Mouse (Mus musculus) G1E (cell line): ENCODE measurements around the gene C1s1. TPM values are rescaled to one million over a fixed set of nuclear protein-coding genes. Genes with fewer than 3 reads are reported as not detected.

Experiments used
- ATAC-seq: 2 replicates; pipeline ENCODE4 v1.8.0; 2016; ENCODE audit warnings: mild to moderate bottlenecking; ENCODE audit not compliant: insufficient number of reproducible peaks, poor library complexity, low FRiP score, severe bottlenecking; ENCODE audit errors: extremely low read depth
- DNase-seq: peaks from one replicate; pipeline ENCODE4 v3.0.0; 2012; ENCODE audit warnings: low spot score
- H3K27me3 ChIP-seq: 2 replicates; pipeline ENCODE4 v1.6.1; 2012; ENCODE audit warnings: mild to moderate bottlenecking, low read length, inconsistent platforms; ENCODE audit not compliant: insufficient read depth
- H3K36me3 ChIP-seq: replicated peaks from 2 replicates; pipeline ENCODE3; 2012; ENCODE audit warnings: mild to moderate bottlenecking, inconsistent platforms
- H3K4me1 ChIP-seq: 2 replicates; pipeline ENCODE4 v1.6.1; 2012; ENCODE audit warnings: low read depth, low read length, inconsistent platforms, mixed read lengths; ENCODE audit not compliant: insufficient read depth
- H3K4me3 ChIP-seq: 2 replicates; pipeline ENCODE4 v1.5.1; 2012; ENCODE audit warnings: low read depth, mild to moderate bottlenecking, inconsistent platforms, low read length, moderate library complexity, mixed read lengths
- H3K9me3 ChIP-seq: replicated peaks from 2 replicates; pipeline ENCODE4 v1.6.1; 2012; ENCODE audit warnings: inconsistent platforms
- CTCF ChIP-seq: IDR thresholded peaks from 2 replicates; pipeline ENCODE4 v1.5.1; 2012; ENCODE audit warnings: low read depth, low read length, inconsistent platforms, mixed read lengths
- GATA1 ChIP-seq: IDR thresholded peaks from 2 replicates; pipeline ENCODE4 v1.6.1; 2012; ENCODE audit warnings: borderline replicate concordance, low read length, inconsistent platforms, mixed read lengths
- GATA2 ChIP-seq: IDR thresholded peaks from 2 replicates; pipeline ENCODE4 v1.6.1; 2012; ENCODE audit warnings: low read depth, low read length, inconsistent platforms, borderline replicate concordance
- POLR2AphosphoS5 ChIP-seq: IDR thresholded peaks from 2 replicates; pipeline ENCODE4 v1.6.1; 2012; ENCODE audit warnings: low read depth, low read length, inconsistent platforms; ENCODE audit not compliant: insufficient replicate concordance
- TAL1 ChIP-seq: conservative IDR thresholded peaks from 2 replicates; pipeline ENCODE4 v1.6.1; 2012; ENCODE audit warnings: low read depth, low read length, inconsistent platforms, mixed read lengths
- polyA plus RNA-seq: library from polyadenylated mRNA; stranded (reverse); fragments of >175 nt; gene quantifications from 2 replicates; pipeline ENCODE4 v1.2.3, GENCODE M21; 2012
- total RNA-seq, 2 experiments: library from RNA; stranded (forward) in 1 of 2; stranded (reverse) in 1 of 2; fragments of 200-1000 nt in 1 of 2; fragments of >200 nt in 1 of 2; fragmentation: Nextera tagmentation in 1 of 2; gene quantifications; 2 replicates each; pipeline ENCODE4 v1.2.3; 2014 to 2017

The C1s1 gene
- total and polyA plus RNA-seq, 3 experiments, result 0.05 TPM; not detected in 2

DNA sequence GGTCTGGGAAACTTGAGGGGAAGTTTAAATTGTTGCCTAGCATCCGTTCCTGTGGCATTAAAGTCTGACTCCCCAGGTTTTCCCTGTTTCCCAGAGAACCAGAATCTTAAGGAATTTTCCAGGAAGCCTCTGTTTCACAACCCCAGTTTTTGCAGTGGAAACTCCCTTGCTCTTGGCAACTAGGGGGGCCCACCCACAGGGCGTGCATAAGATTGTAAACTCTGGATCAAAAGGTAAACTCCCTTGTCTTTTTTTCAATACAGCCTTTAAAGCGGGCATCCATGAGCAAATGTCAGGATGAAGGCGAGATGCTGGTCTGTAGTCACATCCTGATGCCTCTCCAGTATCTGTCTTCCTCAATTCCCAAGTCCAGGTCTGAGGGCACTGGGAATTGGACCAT, 40.7 kb downstream of the C1s1 start:
- Histone ChIP-seq H3K36me3 (no peaks in the 10 kb centered on the region), H3K9me3 (no peaks in the 10 kb centered on the region), H3K27me3 (no peaks in the 10 kb centered on the region), H3K4me3 (no peak overlapping the region), H3K4me1 (no peaks in the 10 kb centered on the region)
- TF ChIP-seq TAL1 (no peak), CTCF (no peak), GATA1 (no peak), GATA2 (no peak), POLR2AphosphoS5 (no peak)
- DNase-seq (no peak), ATAC-seq (no peak)

DNA sequence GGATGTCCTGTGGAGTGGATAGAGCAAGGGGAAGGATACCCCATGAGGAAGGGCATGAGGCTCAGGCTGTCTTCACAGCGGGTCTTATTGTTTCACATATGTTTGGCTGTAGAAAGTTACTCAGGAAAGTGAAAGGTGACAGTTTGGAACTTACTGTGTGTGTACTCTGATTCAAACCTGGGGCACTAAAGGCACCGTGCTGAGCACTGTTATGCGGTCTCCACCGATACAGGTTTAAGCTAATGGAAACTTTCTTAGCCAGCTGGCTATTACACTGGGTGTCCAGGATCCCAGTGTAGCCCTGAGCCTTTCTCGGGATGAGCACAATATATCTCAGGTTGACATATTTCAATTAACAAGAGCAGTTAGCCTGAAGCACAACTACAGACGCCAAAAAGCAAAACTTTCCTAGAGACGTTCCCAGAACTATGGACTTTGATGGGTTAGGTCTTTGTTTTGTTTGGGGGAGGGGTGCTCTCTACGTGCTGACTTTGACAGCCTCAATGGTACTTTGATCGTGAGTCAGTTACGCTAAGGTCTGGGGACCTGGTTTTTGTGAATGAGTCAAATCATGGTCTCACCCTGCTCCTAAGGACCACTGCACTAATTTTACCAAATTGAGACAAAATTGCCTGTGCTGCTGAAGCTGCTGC, 42.1 kb downstream of the C1s1 start:
- TF ChIP-seq TAL1 (no peak), GATA2 (no peak)
- Histone ChIP-seq H3K9me3 (no peaks in the 10 kb centered on the region), H3K4me3 (no peak overlapping the region), H3K27me3 (no peaks in the 10 kb centered on the region), H3K36me3 (no peaks in the 10 kb centered on the region), H3K4me1 (no peaks in the 10 kb centered on the region)
- no peak for ATAC-seq
- DNase-seq, result no peak

GRCm38 (mm10) chr6:124496054-124496453, 46.1 kb downstream of the C1s1 start:
- DNase-seq (no peak), ATAC-seq (no peak)
- Histone ChIP-seq H3K36me3 (no peaks in the 10 kb centered on the region), H3K27me3 (peaks cover 3% of the 10 kb centered on the region), H3K4me3 (no peak overlapping the region), H3K9me3 (no peaks in the 10 kb centered on the region), H3K4me1 (peaks cover 12% of the 10 kb centered on the region)
- TF ChIP-seq GATA2, result no peak
- no peak for TF ChIP-seq TAL1
- TF ChIP-seq GATA1, result no peak
- no peak for TF ChIP-seq CTCF

GRCm38 (mm10) chr6:124493886-124494285, 48.3 kb downstream of the C1s1 start:
- Histone ChIP-seq H3K9me3 (no peaks in the 10 kb centered on the region), H3K36me3 (no peaks in the 10 kb centered on the region), H3K27me3 (peaks cover 6% of the 10 kb centered on the region), H3K4me3 (no peak overlapping the region), H3K4me1 (peaks cover 12% of the 10 kb centered on the region)
- TF ChIP-seq CTCF (no peak), POLR2AphosphoS5 (no peak), GATA2 (no peak), GATA1 (no peak), TAL1 (no peak)
- DNase-seq (no peak), ATAC-seq (no peak)

DNA sequence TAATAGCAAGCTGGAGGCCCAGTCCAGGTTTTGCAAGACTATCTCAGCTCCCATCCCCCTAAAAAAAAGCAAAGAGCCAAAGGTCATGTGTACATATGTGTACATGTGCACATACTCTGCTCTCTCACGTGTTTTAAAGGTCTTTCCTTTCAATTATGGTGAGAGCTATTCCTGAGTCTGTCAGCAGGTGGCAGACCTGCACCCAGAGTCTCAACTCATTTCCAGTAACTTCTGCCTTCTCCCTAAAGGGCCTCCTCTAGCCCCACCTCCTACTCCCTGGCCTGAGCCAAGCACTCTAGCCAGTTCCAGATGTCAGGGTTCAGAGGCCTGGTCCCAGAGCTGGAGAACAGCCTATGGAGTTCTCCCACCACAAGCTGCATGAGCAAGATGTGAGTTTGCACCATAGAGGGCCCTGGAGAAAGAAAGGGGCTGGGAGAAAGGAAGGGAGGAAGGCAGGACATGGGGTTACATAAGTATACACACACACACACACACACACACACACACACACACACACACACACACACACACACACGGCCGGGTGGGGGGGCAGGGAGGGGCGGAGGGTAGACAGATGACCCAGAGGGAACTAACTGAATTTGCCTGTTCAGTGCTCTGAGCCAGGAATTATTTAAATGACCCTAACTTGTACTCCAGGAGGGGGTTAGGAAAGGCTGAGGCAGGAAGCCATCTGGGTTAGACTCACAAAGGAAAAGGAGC, 49.2 kb downstream of the C1s1 start, which contains the start of gene C1rl:
C1rl (plus strand) TSS at position 272 of the 720 bp plus-strand sequence.
- no peaks in the 10 kb centered on the region for H3K36me3 ChIP-seq
- H3K4me3 ChIP-seq, result no peak within 1 kb of the TSS
- ATAC-seq, result peak; percentile 60
- no peaks in the 10 kb centered on the region for H3K9me3 ChIP-seq
- peaks cover 6% of the 10 kb centered on the region for H3K27me3 ChIP-seq
- peaks cover 12% of the 10 kb centered on the region for H3K4me1 ChIP-seq
- TF ChIP-seq POLR2AphosphoS5, result no peak
- no peak for TF ChIP-seq TAL1
- TF ChIP-seq CTCF, result peak; percentile 81
- DNase-seq, result peak; percentile 67

DNA sequence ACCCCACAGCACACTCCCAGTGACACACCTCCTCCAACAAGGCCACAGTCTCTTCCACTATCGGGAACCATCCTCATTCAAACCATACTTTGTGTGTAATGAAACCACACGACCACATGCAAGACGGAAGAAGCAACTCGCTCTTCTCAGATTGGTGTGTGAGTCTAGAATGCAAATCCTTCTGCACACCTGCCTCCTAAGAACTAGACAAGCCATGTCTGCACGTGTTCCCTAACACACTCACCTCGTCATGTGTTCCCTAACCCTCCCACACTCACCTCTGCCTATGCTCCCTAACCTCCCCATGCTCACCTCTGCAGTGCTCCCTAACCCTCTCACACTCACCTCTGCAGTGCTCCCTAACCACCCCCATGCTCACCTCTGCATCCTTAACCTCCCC, 50.7 kb downstream of the C1s1 start:
- TF ChIP-seq TAL1 (no peak), CTCF (0 out of 2 replicates have a peak, but pooled peaks have one; percentile 2)
- Histone ChIP-seq H3K4me1 (peaks cover 12% of the 10 kb centered on the region), H3K36me3 (no peaks in the 10 kb centered on the region), H3K9me3 (no peaks in the 10 kb centered on the region), H3K27me3 (peaks cover 6% of the 10 kb centered on the region), H3K4me3 (peak overlapping the region; percentile 20; the same call in 1 of the 2 replicates)
- no peak for ATAC-seq
- DNase-seq, result no peak

DNA sequence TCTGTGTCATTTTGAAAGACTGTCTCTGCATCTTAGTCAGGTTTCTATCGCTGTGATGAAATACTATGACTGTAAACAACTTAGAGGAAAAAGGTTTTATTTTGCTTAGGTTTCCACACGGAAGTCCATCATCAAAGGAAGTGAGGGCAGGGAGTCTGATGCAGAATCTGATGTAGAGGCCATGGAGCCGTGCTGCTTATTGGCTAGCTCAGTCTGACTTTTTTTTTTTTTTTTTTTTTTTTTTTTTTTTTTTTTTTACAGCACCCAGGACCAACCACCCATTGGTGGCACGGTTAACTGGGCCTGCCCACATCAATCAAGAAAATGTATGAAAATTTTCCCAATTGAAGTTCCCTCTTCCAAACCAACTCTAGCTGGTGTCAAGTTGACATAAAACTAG, 53.2 kb downstream of the C1s1 start:
- Histone ChIP-seq H3K36me3 (no peaks in the 10 kb centered on the region), H3K27me3 (peaks cover 6% of the 10 kb centered on the region), H3K4me1 (peaks cover 12% of the 10 kb centered on the region), H3K9me3 (no peaks in the 10 kb centered on the region), H3K4me3 (no peak overlapping the region)
- ATAC-seq (no peak), DNase-seq (no peak)
- no peak for TF ChIP-seq GATA1
- TF ChIP-seq CTCF, result no peak
- no peak for TF ChIP-seq POLR2AphosphoS5
- TF ChIP-seq GATA2, result no peak
- TF ChIP-seq TAL1, result no peak
